Mouse (Mus musculus) left cerebral cortex, adult 8-10 months (tissue): ENCODE results near the gene Anapc13. TPM values are rescaled to one million over a fixed set of nuclear protein-coding genes. Genes with fewer than 3 reads are reported as not detected.

ENCODE experiments used
- total RNA-seq, 4 experiments: library from RNA; stranded (reverse); gene quantifications; 2 replicates each; pipeline ENCODE4 v1.2.4; 2022

Gene Anapc13
- total RNA-seq, 4 experiments from 2014 or later = 113 to 133 (median 120) TPM

Other genes with a start within 250 kb of the Anapc13 start
- 1 to 10 TPM; 1.7 to 5.1 (median 2.1) TPM for gene Ky, start 120.5 kb upstream of the Anapc13 start, total RNA-seq
- gene Cep63, start 238 bp downstream of the Anapc13 start, total RNA-seq = 10 to 100 TPM; 29.6 to 40.8 (median 32.6) TPM
- gene Amotl2, start 90.4 kb downstream of the Anapc13 start, total RNA-seq = 10 to 100 TPM; 16.5 to 25.1 (median 18.6) TPM
- 10 to 100 TPM; 32.7 to 36.9 (median 34.2) TPM for gene Ryk, start 208.6 kb downstream of the Anapc13 start, total RNA-seq